Mouse (Mus musculus): Measurements from ENCODE around the gene Zc3hc1. TPM values are rescaled to one million over a fixed set of nuclear protein-coding genes. Genes with fewer than 3 reads are reported as not detected.

Zc3hc1 gene
- polyA plus RNA-seq, 1 experiment from 2014 or later = 75.4 TPM

Other genes starting within 250 kb of the Zc3hc1 start
- 52.3 and 53.6 TPM in 2 replicates for gene Ube2h, start 86.5 kb downstream of the Zc3hc1 start, polyA plus RNA-seq (2014; fragmentation: Nextera tagmentation; extraction: Ambion mirVana)
- 28.3 and 28.8 TPM in 2 replicates for gene Klhdc10, start 10.8 kb upstream of the Zc3hc1 start, polyA plus RNA-seq (2014; fragmentation: Nextera tagmentation; extraction: Ambion mirVana)
- 46.0 and 58.1 TPM in 2 replicates for gene Tmem209, start 118.8 kb upstream of the Zc3hc1 start, polyA plus RNA-seq (2014; fragmentation: Nextera tagmentation; extraction: Ambion mirVana)
- gene Ssmem1, start 118.8 kb upstream of the Zc3hc1 start, polyA plus RNA-seq (2014; fragmentation: Nextera tagmentation; extraction: Ambion mirVana) = 0.49 and 0.68 TPM in 2 replicates
- 13.0 and 15.5 TPM in 2 replicates for gene Cpa2, start 150.6 kb upstream of the Zc3hc1 start, polyA plus RNA-seq (2014; fragmentation: Nextera tagmentation; extraction: Ambion mirVana)
- 2.1 and 2.2 TPM in 2 replicates for gene Cpa4, start 177.3 kb upstream of the Zc3hc1 start, polyA plus RNA-seq (2014; fragmentation: Nextera tagmentation; extraction: Ambion mirVana)
- 0.25 and 0.46 TPM in 2 replicates for gene Cpa5, start 220.0 kb upstream of the Zc3hc1 start, polyA plus RNA-seq (2014; fragmentation: Nextera tagmentation; extraction: Ambion mirVana)
- gene Cpa1, start 248.2 kb upstream of the Zc3hc1 start, polyA plus RNA-seq (2014; fragmentation: Nextera tagmentation; extraction: Ambion mirVana) = 0.08 TPM in 1 of 2 replicates, not detected in the other

Data from midbrain, embryonic 11.5 days (tissue).